Mouse (Mus musculus): Measurements from ENCODE around the gene Otub1. TPM values are rescaled to one million over a fixed set of nuclear protein-coding genes. Genes with fewer than 3 reads are reported as not detected.
A peak's percentile ranks its signal among the peaks of the same experiment; 100 is the strongest.

The Otub1 gene
- total and polyA plus RNA-seq, 2 experiments = 39.5 to 61.2 TPM

DNA sequence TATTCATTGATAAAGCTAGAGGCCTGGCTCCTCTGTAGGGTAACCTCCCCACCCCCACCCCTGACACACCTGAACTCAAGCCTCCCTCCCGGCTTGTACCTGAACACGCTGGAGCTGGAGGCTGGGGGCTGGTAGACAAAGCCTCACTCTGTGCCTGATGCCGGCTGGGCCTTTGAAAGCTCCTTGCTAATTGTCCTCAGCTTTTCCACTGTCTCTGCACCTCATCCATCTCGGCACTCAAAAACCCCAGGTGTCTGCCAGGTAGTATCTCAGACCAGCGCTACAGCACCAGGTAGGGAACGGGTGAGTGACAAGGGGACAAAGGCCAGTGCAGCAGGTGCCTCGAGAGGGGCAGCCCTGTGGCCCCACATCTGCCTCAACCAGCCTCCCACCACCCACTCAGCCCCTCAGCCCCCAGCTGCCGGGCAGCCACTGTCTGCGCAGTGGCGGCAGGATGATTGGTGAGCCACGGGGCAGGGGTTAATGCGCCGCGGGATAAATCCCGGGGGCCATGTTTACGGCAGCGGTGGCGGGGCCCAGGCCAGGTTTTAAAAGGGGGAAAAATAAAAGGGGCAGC is 20.3 kb downstream of the Otub1 start:
- WGBS = 72% methylated on average over 18 of the region's 18 CpGs
- no peak for TF ChIP-seq POLR2A (IDR thresholded peaks at IDR 0.05; ENCODE audit: extremely low read depth, insufficient read depth, low read length)
- TF ChIP-seq CTCF (IDR thresholded peaks at IDR 0.05; ENCODE audit: low read depth, low read length) = no peak

DNA sequence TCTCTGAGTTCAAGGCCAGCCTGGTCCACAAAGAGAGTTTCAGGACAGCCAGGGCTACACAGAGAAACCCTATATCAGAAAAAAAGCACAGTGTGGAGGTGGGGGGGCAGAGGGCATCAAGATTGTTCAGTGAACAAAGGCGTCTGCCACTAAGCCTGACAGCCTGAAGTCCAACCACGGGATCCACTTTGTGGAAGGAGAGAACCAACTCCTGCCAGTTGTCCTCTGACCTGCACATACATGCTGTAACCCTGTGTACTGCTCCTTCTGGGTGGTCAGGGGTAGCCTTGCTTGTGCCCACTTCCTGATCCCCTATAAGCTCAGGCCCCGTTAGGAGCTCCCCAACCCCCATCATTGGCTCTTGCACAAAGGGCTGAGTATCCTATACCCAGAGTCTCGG is 21.1 kb downstream of the Otub1 start:
- WGBS = 82% methylated on average over 4 of the region's 4 CpGs
- H3K4me1 ChIP-seq (ENCODE audit: control insufficient read depth, insufficient read depth, low read length) = peaks cover 5% of the 10 kb centered on the region
- TF ChIP-seq POLR2A (IDR thresholded peaks at IDR 0.05; ENCODE audit: extremely low read depth, insufficient read depth, low read length) = no peak
- TF ChIP-seq CTCF (IDR thresholded peaks at IDR 0.05; ENCODE audit: low read depth, low read length) = no peak
- no peaks in the 10 kb centered on the region for H3K36me3 ChIP-seq (ENCODE audit: control insufficient read depth, insufficient read depth, low read length)
- no peak overlapping the region for H3K9ac ChIP-seq (ENCODE audit: low read depth, low read length)
- no peak overlapping the region for H3K27ac ChIP-seq (replicated peaks; ENCODE audit: insufficient read depth, low read depth, low read length)
- no peaks in the 10 kb centered on the region for H3K27me3 ChIP-seq (ENCODE audit: control insufficient read depth, insufficient read depth, low read length)
- H3K4me3 ChIP-seq (ENCODE audit: insufficient read depth, low read depth, low read length) = no peak overlapping the region
- H3K79me2 ChIP-seq (ENCODE audit: control insufficient read depth, insufficient read depth, low read length) = no peaks in the 10 kb centered on the region
- no peak for DNase-seq (ENCODE audit: extremely low read depth, low read depth, low spot score)

More for the DNA sequence above, 20.3 kb downstream of the Otub1 start:
- peaks cover 4% of the 10 kb centered on the region for H3K4me1 ChIP-seq (ENCODE audit: control insufficient read depth, insufficient read depth, low read length)
- no peak overlapping the region for H3K4me3 ChIP-seq (ENCODE audit: insufficient read depth, low read depth, low read length)
- no peak overlapping the region for H3K27ac ChIP-seq (replicated peaks; ENCODE audit: insufficient read depth, low read depth, low read length)
- H3K79me2 ChIP-seq (ENCODE audit: control insufficient read depth, insufficient read depth, low read length) = no peaks in the 10 kb centered on the region
- H3K36me3 ChIP-seq (ENCODE audit: control insufficient read depth, insufficient read depth, low read length) = no peaks in the 10 kb centered on the region
- no peak overlapping the region for H3K9ac ChIP-seq (ENCODE audit: low read depth, low read length)
- no peaks in the 10 kb centered on the region for H3K27me3 ChIP-seq (ENCODE audit: control insufficient read depth, insufficient read depth, low read length)
- no peak for DNase-seq (ENCODE audit: extremely low read depth, low read depth, low spot score)

GRCm38 (mm10) chr19:7183419-7183818 is 22.7 kb downstream of the Otub1 start:
- TF ChIP-seq CTCF (IDR thresholded peaks at IDR 0.05; ENCODE audit: low read depth, low read length) (no peak), POLR2A (IDR thresholded peaks at IDR 0.05; ENCODE audit: extremely low read depth, insufficient read depth, low read length) (no peak)
- no peak overlapping the region for H3K27ac ChIP-seq (replicated peaks; ENCODE audit: insufficient read depth, low read depth, low read length)
- H3K27me3 ChIP-seq (ENCODE audit: control insufficient read depth, insufficient read depth, low read length) = no peaks in the 10 kb centered on the region
- no peaks in the 10 kb centered on the region for H3K36me3 ChIP-seq (ENCODE audit: control insufficient read depth, insufficient read depth, low read length)
- H3K4me3 ChIP-seq (ENCODE audit: insufficient read depth, low read depth, low read length) = no peak overlapping the region
- peaks cover 5% of the 10 kb centered on the region for H3K4me1 ChIP-seq (ENCODE audit: control insufficient read depth, insufficient read depth, low read length)
- H3K9ac ChIP-seq (ENCODE audit: low read depth, low read length) = no peak overlapping the region
- H3K79me2 ChIP-seq (ENCODE audit: control insufficient read depth, insufficient read depth, low read length) = no peaks in the 10 kb centered on the region
- no peak for DNase-seq (ENCODE audit: extremely low read depth, low read depth, low spot score)
- WGBS = 94% methylated on average over 11 of the region's 11 CpGs

GRCm38 (mm10) chr19:7182273-7182949 is 23.7 kb downstream of the Otub1 start:
- peak; percentile 55 for DNase-seq (ENCODE audit: extremely low read depth, low read depth, low spot score)
- Histone ChIP-seq H3K36me3 (ENCODE audit: control insufficient read depth, insufficient read depth, low read length) (no peaks in the 10 kb centered on the region), H3K4me3 (ENCODE audit: insufficient read depth, low read depth, low read length) (no peak overlapping the region), H3K4me1 (ENCODE audit: control insufficient read depth, insufficient read depth, low read length) (peaks cover 5% of the 10 kb centered on the region), H3K27me3 (ENCODE audit: control insufficient read depth, insufficient read depth, low read length) (no peaks in the 10 kb centered on the region), H3K27ac (replicated peaks; ENCODE audit: insufficient read depth, low read depth, low read length) (no peak overlapping the region), H3K79me2 (ENCODE audit: control insufficient read depth, insufficient read depth, low read length) (no peaks in the 10 kb centered on the region), H3K9ac (ENCODE audit: low read depth, low read length) (no peak overlapping the region)
- no peak for TF ChIP-seq CTCF (IDR thresholded peaks at IDR 0.05; ENCODE audit: low read depth, low read length)
- TF ChIP-seq POLR2A (IDR thresholded peaks at IDR 0.05; ENCODE audit: extremely low read depth, insufficient read depth, low read length) = no peak
- whole genome bisulfite sequencing = 25% methylated on average over 23 of the region's 23 CpGs

DNA sequence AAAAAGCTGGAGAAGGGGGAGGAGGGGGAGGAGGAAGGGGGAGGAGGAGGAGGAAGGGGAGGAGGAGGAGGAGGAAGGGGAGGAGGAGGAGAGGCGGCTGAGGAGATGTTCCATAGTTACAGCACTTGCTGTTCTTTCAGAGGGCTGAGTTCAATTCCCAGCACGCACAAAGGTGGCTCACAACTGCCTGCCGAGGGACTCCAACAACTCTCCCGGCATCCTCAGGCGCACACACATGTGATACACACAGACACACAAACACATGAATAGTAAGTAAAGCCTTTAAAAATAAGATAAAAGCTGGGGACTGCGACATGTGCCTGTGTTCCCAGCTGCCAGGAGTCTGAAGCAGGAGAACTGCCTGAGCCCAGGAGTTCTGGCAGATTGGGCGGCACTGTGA is 24.6 kb downstream of the Otub1 start:
- Histone ChIP-seq H3K36me3 (ENCODE audit: control insufficient read depth, insufficient read depth, low read length) (no peaks in the 10 kb centered on the region), H3K27ac (replicated peaks; ENCODE audit: insufficient read depth, low read depth, low read length) (no peak overlapping the region), H3K4me3 (ENCODE audit: insufficient read depth, low read depth, low read length) (no peak overlapping the region), H3K27me3 (ENCODE audit: control insufficient read depth, insufficient read depth, low read length) (no peaks in the 10 kb centered on the region), H3K4me1 (ENCODE audit: control insufficient read depth, insufficient read depth, low read length) (peaks cover 5% of the 10 kb centered on the region), H3K79me2 (ENCODE audit: control insufficient read depth, insufficient read depth, low read length) (no peaks in the 10 kb centered on the region), H3K9ac (ENCODE audit: low read depth, low read length) (no peak overlapping the region)
- DNase-seq (ENCODE audit: extremely low read depth, low read depth, low spot score) = no peak
- WGBS = 89% methylated on average over 7 of the region's 7 CpGs
- TF ChIP-seq POLR2A (IDR thresholded peaks at IDR 0.05; ENCODE audit: extremely low read depth, insufficient read depth, low read length) (no peak), CTCF (IDR thresholded peaks at IDR 0.05; ENCODE audit: low read depth, low read length) (no peak)

Measured in liver, adult 2 months (tissue).